Mouse (Mus musculus) E14TG2a.4 (cell line): Measurements from ENCODE around the gene Rbms1.

Experiments
- CTCF ChIP-seq: conservative IDR thresholded peaks from 2 replicates; pipeline ENCODE4 v1.5.1; 2014; ENCODE audit warnings: low read length
- NANOG ChIP-seq: IDR thresholded peaks from 2 replicates; pipeline ENCODE4 v1.6.1; 2014; ENCODE audit warnings: borderline replicate concordance, low read length, mixed read lengths
- POU5F1 ChIP-seq: IDR thresholded peaks from 2 replicates; pipeline ENCODE4 v1.6.1; 2014; ENCODE audit warnings: low read length, borderline replicate concordance

- no peak for TF ChIP-seq CTCF
- TF ChIP-seq POU5F1 = no peak
- TF ChIP-seq NANOG = no peak
Observed at GRCm38 (mm10) chr2:60947817-60948216, 15.2 kb downstream of the Rbms1 start.
